Mouse (Mus musculus) lung, postnatal 4 days (tissue): ENCODE measurements around the gene Csad.

ENCODE experiments used
- DNase-seq, 2 experiments: peaks; one replicate each; pipeline ENCODE4 v3.0.0; 2021

Gene Csad

DNA sequence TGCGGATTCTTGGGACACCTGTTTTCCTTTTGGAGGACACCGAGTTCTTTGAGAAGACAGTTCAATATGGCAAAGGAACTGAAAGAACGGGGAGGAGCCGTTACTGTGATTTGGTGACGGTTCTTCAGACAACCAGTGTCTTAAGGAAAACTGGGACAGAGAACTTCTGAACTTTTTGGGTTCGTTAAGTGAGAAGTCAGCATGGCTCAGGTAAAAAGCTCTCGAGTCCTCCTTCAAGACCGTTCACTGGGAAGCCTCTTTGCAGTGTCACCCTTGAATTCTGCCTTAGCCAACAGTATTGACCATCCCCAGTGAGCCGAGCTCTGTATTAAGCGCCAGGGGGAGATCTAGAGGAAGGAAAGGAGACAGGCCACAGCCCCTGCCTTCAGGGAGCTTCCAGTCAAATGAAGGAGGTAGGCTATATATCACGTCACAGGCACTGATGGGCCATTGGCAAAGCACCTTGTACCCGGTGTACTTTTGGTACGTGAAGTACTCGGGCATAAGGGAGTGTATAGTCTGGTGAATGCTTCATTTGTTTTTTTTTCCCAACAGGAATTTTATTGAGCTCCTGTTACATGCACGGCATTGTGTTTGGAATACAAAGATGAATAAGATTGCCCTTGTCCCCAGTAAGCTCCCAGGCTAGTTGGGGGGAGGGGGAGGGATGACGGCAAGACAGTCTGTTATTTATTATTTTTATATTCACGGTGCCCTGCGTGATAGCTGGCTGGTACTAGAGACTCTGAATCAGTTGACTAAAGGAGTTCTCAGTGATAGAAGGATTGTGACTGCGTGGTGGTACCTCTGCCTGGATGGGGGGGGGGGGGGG, at the start of gene Csad:
Gene Csad (minus strand): TSS at position 51 of the 832 bp plus-strand sequence.
- no peak for DNase-seq

DNA sequence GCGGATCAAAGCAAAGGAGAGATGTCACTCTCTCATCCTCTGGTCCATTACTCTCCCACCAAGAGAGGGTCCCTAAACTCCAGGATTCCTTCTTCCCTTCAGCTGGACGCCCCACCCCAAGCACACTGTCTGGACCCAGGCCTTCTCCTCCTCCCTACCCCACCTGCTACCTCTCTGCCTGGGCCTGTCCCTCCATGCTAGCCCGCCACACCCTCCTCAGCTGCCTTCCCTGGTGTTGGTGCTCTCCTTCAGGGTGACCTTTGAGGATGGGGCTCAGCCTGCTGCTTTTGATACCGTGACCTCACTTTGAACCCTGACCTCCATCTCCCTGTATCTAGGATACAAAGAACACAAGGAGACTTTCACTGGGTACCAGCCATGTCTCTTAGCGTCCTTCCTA, 46.0 kb upstream of the Csad start:
- DNase-seq, result no peak

GRCm38 (mm10) chr15:102249967-102250366, 45.4 kb upstream of the Csad start:
- no peak for DNase-seq

DNA sequence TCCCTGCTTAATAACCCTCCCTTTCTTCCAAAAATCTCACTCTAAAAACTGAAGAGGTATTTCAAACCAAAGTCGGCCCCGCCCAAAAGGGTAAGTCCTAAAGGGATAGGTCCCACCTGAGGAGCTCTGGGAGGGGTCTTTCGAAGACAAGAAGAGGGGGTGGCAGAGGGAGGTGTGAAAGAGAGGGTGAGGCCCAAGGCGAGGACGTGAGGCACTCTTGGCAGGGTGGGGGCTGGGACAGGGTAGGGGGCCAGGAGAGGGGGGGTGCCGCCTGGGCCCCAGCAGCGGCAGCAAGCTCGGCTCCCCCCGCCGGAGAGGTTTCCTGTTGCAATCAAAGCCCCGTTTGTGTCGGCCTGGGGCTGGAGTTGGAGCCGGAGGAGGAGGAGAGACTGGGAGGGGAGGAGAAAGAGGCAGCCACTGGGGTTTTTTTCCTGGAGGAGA, 44.7 kb upstream of the Csad start:
- DNase-seq, result peak; percentile 64 to 79

DNA sequence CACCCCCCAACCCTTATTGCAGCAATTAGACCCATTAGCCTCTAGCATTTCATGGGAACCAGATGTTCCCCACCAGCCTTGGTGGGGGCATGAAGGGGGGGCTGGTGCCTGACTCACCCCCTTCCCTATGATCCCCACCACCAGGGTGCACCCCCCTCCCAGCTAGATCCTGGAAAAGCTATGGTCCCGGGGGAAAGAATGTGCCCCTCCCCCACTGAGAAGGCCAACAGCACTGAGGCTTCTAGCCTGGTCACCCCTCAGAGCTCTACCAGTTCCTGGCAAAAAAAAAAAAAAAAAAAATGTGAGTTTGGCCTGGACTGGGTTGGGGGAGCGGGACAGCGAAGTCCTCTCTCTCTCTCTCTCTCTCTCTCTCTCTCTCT, 44.3 kb upstream of the Csad start:
- peak in 1 of 2 experiments; percentile 44 for DNase-seq

GRCm38 (mm10) chr15:102248131-102248811, 43.7 kb upstream of the Csad start:
- peak in 1 of 2 experiments; percentile 14 for DNase-seq

DNA sequence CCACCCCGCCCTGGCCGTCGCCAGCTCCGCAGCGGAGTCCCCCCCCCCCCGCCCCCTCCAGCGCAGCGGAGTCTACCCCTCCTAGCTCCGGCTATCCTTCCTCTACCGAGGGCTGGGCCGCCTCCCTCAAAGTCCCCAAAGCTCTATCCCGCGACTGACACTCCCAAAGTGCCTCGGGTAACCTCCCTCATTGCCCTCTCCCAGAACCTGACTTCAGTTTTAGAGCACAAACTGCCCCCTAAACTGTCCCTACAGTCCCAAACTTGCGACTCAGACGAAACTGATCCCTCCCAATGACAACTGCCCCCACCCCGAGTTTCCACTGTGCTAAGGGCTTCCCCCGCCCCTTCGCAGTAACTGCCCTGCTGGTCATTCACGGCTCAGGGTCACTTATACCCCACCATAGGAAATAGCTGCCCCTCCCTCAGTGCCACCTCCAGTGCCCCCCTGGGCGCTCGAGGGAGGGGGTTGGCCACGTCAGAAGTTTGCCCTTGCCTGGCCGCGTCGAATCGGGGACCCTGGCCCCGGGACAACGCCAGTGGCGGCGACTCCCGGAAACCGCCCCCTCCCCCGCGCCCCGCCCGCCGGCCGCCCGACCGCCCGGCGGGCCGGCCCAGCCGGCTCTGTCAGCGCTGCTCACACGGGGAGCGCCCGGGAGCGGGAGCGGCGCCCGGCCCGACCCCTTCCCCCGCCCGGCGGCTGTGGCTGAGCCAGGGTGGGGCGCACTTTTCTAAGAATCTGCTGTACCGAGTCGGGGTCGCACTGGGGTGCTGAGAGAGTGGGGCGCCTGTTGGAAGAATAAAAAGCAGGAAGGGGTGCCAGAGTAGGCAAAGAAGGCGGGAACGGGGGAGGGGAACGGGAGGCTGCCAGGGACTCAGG, 43.0 kb upstream of the Csad start:
- peak; percentile 85 to 90 for DNase-seq

DNA sequence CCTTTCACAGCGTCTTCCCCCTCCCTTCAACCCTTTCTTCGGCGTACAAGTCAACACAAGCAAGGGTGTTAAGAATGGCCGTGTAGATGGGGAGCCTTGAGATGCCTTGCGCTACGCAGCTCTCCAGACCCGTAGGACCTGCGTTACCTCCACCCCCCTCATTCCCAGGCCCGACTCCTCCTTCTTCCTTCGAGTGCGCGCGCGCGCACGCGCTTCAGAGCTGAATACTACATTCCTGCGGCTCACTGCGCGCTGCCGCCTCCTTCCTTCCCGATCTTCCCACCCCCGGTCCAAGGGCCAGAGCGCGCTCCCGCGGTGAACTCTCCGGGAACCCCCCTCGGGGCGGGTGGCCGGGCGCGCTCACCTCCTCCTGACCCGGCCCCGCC, 42.3 kb upstream of the Csad start:
- peak; percentile 97 to 99 for DNase-seq

DNA sequence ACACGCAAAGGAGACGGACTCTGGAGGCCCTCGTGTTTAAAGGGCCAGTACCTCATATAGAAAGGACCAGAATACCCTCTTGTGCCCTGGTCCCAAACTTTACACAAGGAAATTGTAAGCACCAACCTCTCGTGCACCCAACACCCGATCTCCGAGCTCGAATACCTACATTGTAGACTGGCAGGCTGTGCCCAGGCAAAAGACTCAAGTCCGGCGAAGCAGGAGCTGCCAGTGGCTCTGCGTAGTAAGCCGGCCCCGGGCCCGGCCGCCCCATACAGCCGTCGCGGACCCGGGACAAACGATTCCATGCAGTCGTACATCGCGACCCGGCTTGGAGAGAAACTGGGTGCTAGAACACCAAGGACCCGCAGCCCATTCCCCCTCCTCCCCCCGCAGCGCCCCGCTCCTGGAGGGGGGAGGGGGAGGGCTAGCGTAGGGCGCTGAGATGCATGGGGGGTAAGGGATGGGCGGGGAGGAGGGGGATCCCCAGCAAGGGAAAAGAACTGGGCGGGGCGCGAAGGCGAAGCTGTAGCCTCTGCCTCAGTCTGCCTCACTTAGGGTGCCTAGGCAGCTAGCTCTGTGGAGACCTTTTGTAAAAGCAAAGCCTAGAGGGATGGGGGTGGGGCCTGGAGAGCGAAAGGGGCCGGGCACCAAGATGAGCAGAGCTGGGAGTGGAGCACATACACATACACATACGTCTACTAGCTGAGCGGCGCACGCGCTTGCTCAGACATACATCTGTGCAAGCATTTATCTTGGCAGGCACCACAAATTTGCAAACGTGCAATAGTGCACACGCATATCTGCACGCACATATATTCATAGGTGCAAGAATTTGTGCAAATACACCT, 41.6 kb upstream of the Csad start:
- DNase-seq, result peak; percentile 86 to 90

GRCm38 (mm10) chr15:102245461-102245881, 40.9 kb upstream of the Csad start:
- peak in 1 of 2 experiments; percentile 46 for DNase-seq

DNA sequence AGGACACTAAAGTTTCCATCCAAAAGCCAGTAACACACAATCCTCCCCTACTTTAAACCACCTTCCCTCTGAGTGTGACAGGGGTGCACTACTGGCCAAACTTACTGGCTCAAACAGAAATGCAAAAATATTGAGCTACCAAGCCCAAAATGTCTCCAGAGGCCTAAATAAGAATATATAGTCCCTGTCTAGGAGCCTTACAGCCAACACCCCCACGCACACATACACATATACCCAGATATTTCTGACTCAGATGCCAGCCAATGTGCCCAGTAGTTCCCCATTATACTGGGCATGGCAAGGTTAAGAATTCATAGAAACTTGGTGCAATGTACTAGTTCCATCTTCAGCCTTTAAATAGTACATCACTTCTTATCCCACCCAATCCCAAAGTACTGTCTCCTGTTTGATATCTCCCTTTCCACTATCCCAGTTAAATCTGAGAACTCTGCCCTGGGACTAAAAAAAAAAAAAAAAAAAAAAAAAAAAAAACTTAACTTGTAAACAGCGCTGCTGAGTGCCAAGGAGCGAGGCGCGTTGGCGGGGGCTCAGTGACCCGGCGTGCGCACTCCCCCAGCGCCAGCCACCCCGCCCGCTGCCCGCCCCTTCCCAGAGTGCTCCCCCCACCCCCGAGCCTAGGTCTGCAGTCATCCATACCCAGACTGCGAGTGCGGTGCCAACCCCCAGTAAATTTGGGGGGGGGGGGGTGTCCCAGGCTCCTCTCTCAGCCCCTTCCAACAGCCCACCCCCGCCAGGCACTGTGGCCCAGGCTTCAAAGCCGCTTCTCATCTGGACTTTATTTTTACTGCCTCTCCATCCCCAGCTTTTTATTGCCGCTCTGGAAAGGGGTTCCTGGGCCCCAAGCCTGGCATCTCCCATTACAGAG, 40.0 kb upstream of the Csad start:
- DNase-seq, result peak in 1 of 2 experiments; percentile 72

DNA sequence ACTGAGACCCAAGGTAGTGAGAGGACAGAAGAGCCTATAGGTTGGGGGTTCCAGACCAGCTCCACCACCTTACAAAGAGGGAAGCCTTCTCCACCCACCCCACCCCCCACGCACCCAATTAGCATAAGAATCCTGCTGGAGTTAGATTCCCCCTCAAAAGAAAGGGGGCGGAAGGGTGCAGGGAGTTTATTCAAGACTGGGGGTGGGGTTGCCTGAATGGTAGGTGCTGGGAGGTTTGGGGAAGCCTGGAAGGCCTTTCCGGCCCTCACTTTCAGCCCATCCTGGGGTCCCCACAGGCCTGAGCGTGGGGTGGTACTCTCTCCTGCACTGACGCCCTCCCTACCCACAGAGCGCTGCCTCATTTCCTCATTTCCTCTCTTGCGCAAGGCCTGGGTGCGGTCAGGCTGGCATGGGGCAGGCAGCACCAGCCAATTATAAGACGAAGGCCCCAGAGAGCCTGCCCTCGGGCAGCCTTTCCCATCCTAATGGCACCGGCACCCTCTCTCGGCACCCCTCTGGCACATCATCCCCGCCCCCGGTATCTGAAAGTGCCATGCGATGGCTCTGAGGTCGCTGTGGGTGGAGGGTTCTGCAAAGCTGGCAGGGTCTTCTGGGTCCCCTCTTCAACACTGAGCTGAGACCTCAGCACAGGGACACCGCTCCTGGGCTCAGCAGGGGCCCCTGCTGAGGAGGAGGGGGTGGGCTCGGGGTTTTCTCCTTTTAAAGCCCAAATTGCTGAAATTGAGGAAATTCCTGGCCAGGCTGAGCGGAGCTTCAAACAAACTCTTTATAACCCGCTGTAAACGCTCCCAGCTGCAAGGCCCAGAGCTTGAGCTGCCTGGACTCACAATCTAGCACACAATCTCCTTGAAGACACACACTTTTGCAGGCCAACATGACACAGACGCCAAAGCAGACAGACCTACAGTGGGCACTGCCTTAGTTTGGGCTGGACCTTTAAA, 39.0 kb upstream of the Csad start:
- DNase-seq, result peak; percentile 90

DNA sequence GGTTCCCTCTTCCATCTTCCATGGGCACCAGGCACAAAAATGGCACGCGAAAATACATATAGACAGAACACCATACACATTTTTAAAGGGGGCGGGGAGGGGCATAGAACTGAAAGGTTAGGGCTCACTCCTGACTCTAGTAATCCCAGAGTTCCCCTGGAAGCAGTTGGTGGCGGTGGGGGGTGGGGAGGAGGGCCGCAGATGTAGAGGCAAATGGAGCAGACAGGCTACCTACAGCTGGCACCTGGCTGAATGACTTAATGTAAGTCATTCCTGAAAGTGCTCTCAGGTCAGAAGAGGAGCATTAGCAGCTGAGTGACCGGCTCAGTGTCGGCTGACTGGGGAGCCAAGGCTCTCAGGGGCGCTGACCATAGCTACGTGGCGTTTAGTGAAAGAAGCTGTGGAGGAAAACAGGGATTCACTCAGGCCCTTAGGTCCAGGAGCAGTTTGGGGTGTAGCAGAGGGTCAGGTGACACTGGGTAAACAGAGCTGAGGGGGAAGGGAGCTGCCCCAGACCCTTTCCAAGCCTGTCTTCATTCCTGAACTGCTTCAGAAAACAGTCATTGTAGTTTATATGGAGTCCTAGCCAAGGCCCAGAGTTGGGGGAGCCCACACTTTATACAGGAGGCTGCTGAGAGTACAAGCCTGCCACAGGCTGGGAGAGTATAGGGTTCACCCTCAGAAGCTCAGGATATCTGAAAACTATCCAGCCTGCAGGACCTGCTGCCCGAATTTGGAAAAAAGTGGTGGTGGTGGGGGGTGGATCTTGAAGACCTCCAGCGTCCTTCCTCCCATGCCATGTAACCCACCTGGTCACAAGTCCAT, 38.1 kb upstream of the Csad start:
- no peak for DNase-seq

- peak; percentile 67 to 84 for DNase-seq
Observed at GRCm38 (mm10) chr15:102240607-102241006, 36.1 kb upstream of the Csad start.

DNA sequence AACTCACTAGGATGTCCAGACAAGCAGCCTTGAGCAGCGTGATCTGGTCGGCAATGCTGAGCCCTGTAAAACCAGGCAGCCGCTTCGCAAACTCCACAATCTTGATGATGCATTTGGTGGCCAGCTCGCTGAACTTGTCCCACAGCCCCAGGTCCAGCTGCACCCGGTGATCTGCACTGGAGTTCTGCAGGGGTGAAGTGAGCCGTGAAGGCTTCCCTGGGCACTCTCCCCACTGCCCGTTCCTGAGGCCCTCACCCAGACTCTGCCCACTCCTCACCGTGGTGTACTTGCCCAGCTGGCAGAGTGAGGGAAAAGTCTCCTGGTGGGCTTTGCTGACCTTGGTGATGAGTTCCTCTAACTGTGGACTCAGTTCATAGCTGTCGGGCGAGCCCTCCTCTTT, 35.3 kb upstream of the Csad start:
- no peak for DNase-seq

DNA sequence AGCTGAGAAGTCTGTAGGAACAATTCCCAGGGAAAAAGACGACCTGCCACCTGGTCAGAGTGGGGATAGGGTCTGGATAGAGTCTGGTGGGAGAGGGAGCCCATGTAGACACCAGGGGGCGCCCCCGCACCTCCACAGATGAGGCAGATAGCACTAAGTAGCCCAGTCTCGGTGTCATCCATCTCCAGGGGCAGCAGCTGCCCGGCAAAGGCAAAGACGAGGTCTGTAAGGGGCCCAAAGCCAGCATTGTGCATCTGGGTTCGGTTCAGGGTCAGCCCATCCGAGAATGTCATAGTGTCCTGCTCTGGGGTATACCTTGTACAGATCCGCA, 34.7 kb upstream of the Csad start:
- DNase-seq, result peak; percentile 85 to 88

DNA sequence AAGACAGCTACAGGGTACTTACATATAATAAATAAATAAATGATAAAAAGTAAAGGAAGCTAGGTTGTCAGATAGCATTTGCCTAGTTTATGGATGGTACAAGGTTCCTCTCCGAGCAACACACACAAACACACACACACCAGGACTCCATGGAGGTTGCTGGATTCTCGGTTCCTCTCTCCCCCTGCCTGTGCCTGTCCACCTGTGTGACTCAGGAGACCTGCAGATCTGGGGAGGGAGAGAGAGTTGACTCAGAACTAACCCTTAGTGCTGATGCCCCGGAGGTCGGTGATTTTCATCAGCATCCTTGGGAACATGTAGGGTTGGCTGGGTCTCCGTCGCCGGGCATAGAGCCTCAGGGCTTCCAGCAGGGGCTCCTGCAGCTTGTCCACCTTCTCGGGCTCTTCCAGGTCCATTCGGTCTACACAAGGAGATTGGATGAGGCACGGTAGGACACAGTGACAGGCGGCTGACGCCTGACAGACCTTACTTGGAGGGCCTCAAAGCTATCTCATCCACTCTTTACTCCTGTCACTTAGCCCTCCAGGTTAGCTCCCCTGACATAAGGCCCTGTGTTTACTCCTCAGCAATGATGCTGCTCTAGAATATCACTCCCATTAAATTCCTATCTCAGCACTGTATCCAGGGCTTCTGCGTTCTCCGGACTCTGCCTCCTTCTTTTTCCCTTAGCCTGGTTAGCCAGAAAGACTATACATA, 34.2 kb upstream of the Csad start:
- no peak for DNase-seq

GRCm38 (mm10) chr15:102235371-102236027, 31.0 kb upstream of the Csad start:
- peak; percentile 55 to 71 for DNase-seq
